ENCODE assay signal across 8 mouse cellular contexts in the genomic region with DNA sequence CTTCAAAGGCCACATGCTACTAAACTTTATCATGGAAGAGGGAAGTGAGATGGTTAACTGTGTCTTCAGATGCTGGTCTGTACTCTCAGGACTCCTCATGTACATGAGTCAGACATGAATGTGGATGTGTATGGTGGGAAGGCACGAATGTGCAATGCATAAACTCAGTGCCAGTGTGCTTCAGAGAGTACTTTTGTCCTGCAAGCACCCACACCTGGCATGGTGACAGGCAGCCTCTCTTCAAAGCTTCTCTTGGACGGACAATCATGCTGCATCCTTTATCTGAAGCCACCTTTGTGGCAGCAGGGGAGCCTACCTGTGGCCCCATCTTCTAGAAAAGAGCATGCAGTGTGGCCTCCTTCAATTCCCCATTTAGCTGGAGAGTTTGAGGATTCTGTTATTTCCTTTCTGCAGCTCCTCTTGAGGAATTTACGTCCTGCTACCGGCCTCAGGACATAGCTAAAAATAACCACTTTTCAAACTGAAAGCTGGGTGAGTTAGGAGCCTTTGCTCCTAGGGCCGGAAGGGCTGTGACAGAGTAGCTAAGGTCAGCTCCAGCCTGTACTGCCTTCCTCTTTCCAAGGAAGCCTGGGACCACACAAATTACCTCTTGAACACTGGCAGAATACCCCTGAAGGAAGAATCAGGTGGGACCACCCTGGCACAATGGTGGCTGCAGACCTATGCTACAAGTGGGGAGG. TPM values are rescaled to one million over a fixed set of nuclear protein-coding genes. Genes with fewer than 3 reads are reported as not detected.
A peak's percentile ranks its signal among the peaks of the same experiment; 100 is the strongest.
DNase-seq lines count a peak whose midpoint lies in the region; ATAC-seq and TF ChIP-seq lines count a peak whose summit lies in the region.

No protein-coding gene starts in this region.

- peak overlapping the region; percentile 7 for H3K27ac ChIP-seq in cerebellum, adult 2 months (ENCODE audit: insufficient read depth, low read length)
- peak overlapping the region; percentile 14; the same call in 1 of the 2 replicates for H3K27ac ChIP-seq in lung, embryonic 14.5 days (ENCODE audit: low read depth)
- peak overlapping the region; percentile 71; the same call in 1 of the 2 replicates for H3K27ac ChIP-seq in heart, embryonic 11.5 days (ENCODE audit: low read depth, low read length)

- no peak for DNase-seq in cerebellum, adult 2 months
- DNase-seq in cerebellum, postnatal 36 days: no peak
- DNase-seq in lung, embryonic 14.5 days: peak; percentile 42
- DNase-seq in lung, postnatal 4 days: no peak
- peak; percentile 18 for DNase-seq in lung, postnatal 10 days
- DNase-seq in gastrocnemius, postnatal 14 days: no peak
- no peak for DNase-seq in cerebellum, adult 11 months

- peaks cover 25% of the 10 kb centered on the region for H3K4me1 ChIP-seq in cerebellum, adult 2 months (ENCODE audit: control insufficient read depth, insufficient read depth, low read length)
- H3K4me1 ChIP-seq in lung, embryonic 14.5 days (ENCODE audit: insufficient read depth): no peaks in the 10 kb centered on the region
- peaks cover 19% of the 10 kb centered on the region for H3K4me1 ChIP-seq in heart, embryonic 11.5 days (ENCODE audit: control insufficient read depth, insufficient read depth, low read length)

- H3K9me3 ChIP-seq in lung, embryonic 14.5 days (ENCODE audit: low read depth, low read length): no peaks in the 10 kb centered on the region
- H3K9me3 ChIP-seq in heart, embryonic 11.5 days (replicated peaks; ENCODE audit: control insufficient read depth, low read length): no peaks in the 10 kb centered on the region

- TF ChIP-seq POLR2A in cerebellum, adult 2 months (IDR thresholded peaks at IDR 0.05; ENCODE audit: borderline replicate concordance, insufficient read depth, low read length): no peak

- H3K4me2 ChIP-seq in lung, embryonic 14.5 days: no peak overlapping the region
- H3K4me2 ChIP-seq in heart, embryonic 11.5 days: peak overlapping the region; percentile 0; the same call in 1 of the 2 replicates

- TF ChIP-seq CTCF in cerebellum, adult 2 months (IDR thresholded peaks at IDR 0.05; ENCODE audit: borderline replicate concordance, insufficient read depth, low read depth, low read length): no peak
- no peak for TF ChIP-seq CTCF in lung, embryonic 14.5 days (IDR thresholded peaks at IDR 0.05; ENCODE audit: low read depth)

- peaks cover 14% of the 10 kb centered on the region; the same call in 1 of the 2 replicates for H3K36me3 ChIP-seq in lung, embryonic 14.5 days (ENCODE audit: insufficient read depth)
- 0 out of 2 replicates have a peak, but pooled peaks cover 5% of the 10 kb centered on the region for H3K36me3 ChIP-seq in heart, embryonic 11.5 days (ENCODE audit: control insufficient read depth, insufficient read depth, low read length)

- WGBS in cerebellum, adult 2 months: 35% methylated on average over 5 of the region's 5 CpGs
- 42% methylated on average over 5 of the region's 5 CpGs for WGBS in lung, embryonic 14.5 days
- WGBS in heart, embryonic 11.5 days (ENCODE audit: insufficient replicate concordance): 26% methylated on average over 5 of the region's 5 CpGs

- no peak overlapping the region for H3K9ac ChIP-seq in lung, embryonic 14.5 days
- no peak overlapping the region for H3K9ac ChIP-seq in heart, embryonic 11.5 days (ENCODE audit: low read depth, low read length)

- H3K4me3 ChIP-seq in cerebellum, adult 2 months (replicated peaks; ENCODE audit: insufficient read depth, low read depth, low read length): no peak overlapping the region
- H3K4me3 ChIP-seq in lung, embryonic 14.5 days (ENCODE audit: low read depth, low read length): no peak overlapping the region
- H3K4me3 ChIP-seq in heart, embryonic 11.5 days (ENCODE audit: low read depth, low read length): no peak overlapping the region

- no peak; the same call in 1 of the 2 replicates for ATAC-seq in lung, embryonic 14.5 days (ENCODE audit: insufficient read depth)
- no peak for ATAC-seq in heart, embryonic 11.5 days (replicated peaks; ENCODE audit: insufficient number of reproducible peaks, low FRiP score, low TSS enrichment)

- H3K27me3 ChIP-seq in cerebellum, adult 2 months (ENCODE audit: control insufficient read depth, insufficient read depth, low read length): no peaks in the 10 kb centered on the region
- no peaks in the 10 kb centered on the region for H3K27me3 ChIP-seq in lung, embryonic 14.5 days (ENCODE audit: insufficient read depth, low read length)
- H3K27me3 ChIP-seq in heart, embryonic 11.5 days (ENCODE audit: control insufficient read depth, insufficient read depth, low read length): no peaks in the 10 kb centered on the region

- intact Hi-C loops in gastrocnemius, postnatal 14 days (cut with DNase I; ENCODE audit: low total_unique reads): no loop called here

RNA-seq across cellular contexts. Expression of a gene that starts 23.7 kb away (rescaled TPM):
- polyA plus RNA-seq in cerebellum, adult 2 months (2012; rRNA removed): 18.0 and 20.7 TPM in 2 replicates
- polyA plus RNA-seq in lung, embryonic 14.5 days (2014; fragmentation: Nextera tagmentation; extraction: Ambion mirVana): 9.8 and 10.1 TPM in 2 replicates
- 6.4 and 6.7 TPM in 2 replicates for polyA plus RNA-seq in heart, embryonic 11.5 days (2014; fragmentation: Nextera tagmentation; extraction: Ambion mirVana)
- total RNA-seq in gastrocnemius, postnatal 14 days (2021): 10 to 100 TPM; 10.8 to 12.4 TPM

Comparison
In these comparisons a context has a peak if more than half of its experiments do, and no peak if none do; other contexts are left out.
1. DNase-seq: peak in lung, embryonic 14.5 days (single experiment) and lung, postnatal 10 days (single experiment); none in cerebellum, adult 2 months (0 of 2), cerebellum, postnatal 36 days (0 of 2), lung, postnatal 4 days (0 of 2), gastrocnemius, postnatal 14 days (single experiment) and cerebellum, adult 11 months (single experiment).
2. H3K27ac ChIP-seq: peak in every context shown above with its lines; median percentile 71 in heart, embryonic 11.5 days; 14 in lung, embryonic 14.5 days; 7 in cerebellum, adult 2 months.